Mouse (Mus musculus) midbrain, postnatal 0 days (tissue): ENCODE results near the gene Sox5. TPM values are rescaled to one million over a fixed set of nuclear protein-coding genes. Genes with fewer than 3 reads are reported as not detected.

Source experiments
- ATAC-seq: fragments of 200-750 bp; cut with Nextera tagmentation; 2 replicates; pipeline ENCODE4 v1.8.0; 2017; ENCODE audit warnings: moderate number of reproducible peaks, mild to moderate bottlenecking, moderate TSS enrichment, moderate library complexity; ENCODE audit not compliant: low FRiP score
- DNase-seq: peaks from one replicate; pipeline ENCODE4 v3.0.0-alpha.2; 2015; ENCODE audit warnings: low spot score
- H3K27ac ChIP-seq: fragments of 300-500 bp; sonication (generic); 2 replicates; pipeline ENCODE4 v1.5.1; 2014; ENCODE audit warnings: low read depth, mild to moderate bottlenecking, low read length, mixed read lengths
- H3K27me3 ChIP-seq: fragments of 300-500 bp; sonication (generic); 2 replicates; pipeline ENCODE4 v1.6.1; 2014; ENCODE audit warnings: low read length, control low read depth, mixed read lengths; ENCODE audit not compliant: insufficient read depth
- H3K36me3 ChIP-seq: fragments of 300-500 bp; sonication (generic); 2 replicates; pipeline ENCODE4 v1.6.1; 2014; ENCODE audit warnings: low read length, control low read depth, mixed read lengths; ENCODE audit not compliant: insufficient read depth
- H3K4me1 ChIP-seq: fragments of 300-500 bp; sonication (generic); 2 replicates; pipeline ENCODE4 v1.6.1; 2014; ENCODE audit warnings: mild to moderate bottlenecking, control low read depth, antibody characterized with exemption, low read length, mixed read lengths; ENCODE audit not compliant: insufficient read depth
- H3K4me2 ChIP-seq: fragments of 300-500 bp; sonication (generic); 2 replicates; pipeline ENCODE4 v1.6.1; 2014; ENCODE audit warnings: low read depth, mild to moderate bottlenecking, low read length, mixed read lengths; ENCODE audit not compliant: poor library complexity, severe bottlenecking
- H3K4me3 ChIP-seq: fragments of 300-500 bp; sonication (generic); 2 replicates; pipeline ENCODE4 v1.5.1; 2014; ENCODE audit warnings: low read depth, mild to moderate bottlenecking, low read length, moderate library complexity
- H3K9ac ChIP-seq: fragments of 300-500 bp; sonication (generic); replicated peaks from 2 replicates; pipeline ENCODE4 v1.6.1; 2014; ENCODE audit warnings: mild to moderate bottlenecking, low read length, moderate library complexity, mixed read lengths; ENCODE audit not compliant: poor library complexity, severe bottlenecking
- H3K9me3 ChIP-seq: fragments of 300-500 bp; sonication (generic); 2 replicates; pipeline ENCODE4 v1.6.1; 2016; ENCODE audit warnings: low read length, control low read depth
- CTCF ChIP-seq: IDR thresholded peaks from 2 replicates; pipeline ENCODE4 v1.5.1; 2016; ENCODE audit warnings: antibody characterized with exemption, mild to moderate bottlenecking
- WGBS: fragments of 180-500 bp; shearing (Covaris S2); extraction: QIAGEN DNeasy Blood & Tissue Kit; methylation state at CpG from one replicate; pipeline ENCODE4 v1.1.7; 2014; 5-methylcytosine and 5-hydroxymethylcytosine counted together
- polyA plus RNA-seq: library from polyadenylated mRNA; unstranded; fragments of >200 nt; fragmentation: Nextera tagmentation; extraction: Ambion mirVana; gene quantifications from 2 replicates; pipeline ENCODE4 v1.2.1, GENCODE M21; 2015
- total RNA-seq: library from RNA; depleted of rRNA; stranded (reverse); fragments of >200 nt; gene quantifications from 2 replicates; pipeline ENCODE4 v1.2.3, GENCODE M21; 2014

Gene Sox5
- total and polyA plus RNA-seq, 2 experiments from 2014 or later, result 11.3 to 25.0 TPM

DNA sequence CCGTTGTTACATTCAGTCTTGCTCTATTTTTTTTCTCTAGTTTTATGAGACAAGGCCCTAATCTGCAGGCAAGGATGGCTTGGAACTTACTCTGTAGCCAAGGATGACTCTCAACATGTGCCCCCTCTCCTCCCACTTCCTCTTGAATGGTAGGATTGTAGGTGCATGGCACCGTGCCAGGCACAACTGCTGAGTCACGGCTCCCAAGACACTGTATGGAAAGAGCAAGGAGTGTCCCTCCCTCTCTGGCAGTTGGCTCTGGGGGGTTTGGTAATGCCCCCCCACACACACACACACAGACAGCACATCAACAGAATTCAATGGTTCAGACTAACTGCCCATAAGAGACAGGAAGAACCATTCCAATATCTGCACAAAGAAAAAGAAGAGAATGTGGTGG, 693.5 kb downstream of the Sox5 start:
- Histone ChIP-seq H3K4me2 (no peak overlapping the region), H3K9me3 (no peaks in the 10 kb centered on the region), H3K27ac (no peak overlapping the region), H3K36me3 (no peaks in the 10 kb centered on the region), H3K4me1 (no peaks in the 10 kb centered on the region), H3K9ac (no peak overlapping the region), H3K4me3 (no peak overlapping the region), H3K27me3 (no peaks in the 10 kb centered on the region)
- DNase-seq (no peak), ATAC-seq (no peak)
- TF ChIP-seq CTCF, result no peak
- WGBS, result 69% methylated on average over 3 of the region's 3 CpGs

DNA sequence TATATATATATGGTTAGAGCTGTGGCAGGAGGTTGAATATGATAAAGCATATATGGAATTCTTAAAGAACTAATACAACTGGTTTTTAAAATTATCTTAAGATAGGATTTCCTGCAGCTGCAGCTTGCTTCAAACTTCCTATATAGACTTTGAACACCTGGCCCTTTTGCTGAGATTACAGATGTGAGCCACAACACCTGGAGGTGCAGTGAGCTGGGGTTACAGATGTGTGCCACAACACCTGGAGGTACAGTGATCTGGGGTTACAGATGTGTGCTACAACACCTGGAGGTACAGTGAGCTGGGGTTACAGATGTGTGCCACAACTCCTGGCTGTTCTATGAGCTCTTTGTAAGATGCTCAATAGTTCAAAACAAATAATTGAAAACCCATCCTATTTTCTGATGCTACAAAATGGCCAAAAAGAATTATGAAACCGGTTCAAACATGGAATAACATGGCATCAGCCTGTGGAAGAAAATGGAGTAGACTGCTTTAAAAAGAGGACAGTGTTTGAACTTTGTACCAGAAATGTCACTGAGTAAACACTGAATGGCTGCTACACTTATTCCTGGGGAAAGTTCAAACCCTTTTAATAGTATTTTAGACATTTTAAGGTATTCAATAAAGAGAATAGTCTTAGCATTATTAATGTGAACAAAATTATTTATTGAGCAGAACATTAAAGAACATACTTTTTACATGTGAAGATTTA, 695.5 kb downstream of the Sox5 start:
- no peak for ATAC-seq
- Histone ChIP-seq H3K36me3 (no peaks in the 10 kb centered on the region), H3K4me2 (no peak overlapping the region), H3K27ac (no peak overlapping the region), H3K27me3 (no peaks in the 10 kb centered on the region), H3K4me3 (no peak overlapping the region), H3K4me1 (no peaks in the 10 kb centered on the region), H3K9me3 (no peaks in the 10 kb centered on the region), H3K9ac (no peak overlapping the region)
- TF ChIP-seq CTCF, result no peak
- 85% methylated on average over 1 of the region's 1 CpGs for WGBS
- no peak for DNase-seq

DNA sequence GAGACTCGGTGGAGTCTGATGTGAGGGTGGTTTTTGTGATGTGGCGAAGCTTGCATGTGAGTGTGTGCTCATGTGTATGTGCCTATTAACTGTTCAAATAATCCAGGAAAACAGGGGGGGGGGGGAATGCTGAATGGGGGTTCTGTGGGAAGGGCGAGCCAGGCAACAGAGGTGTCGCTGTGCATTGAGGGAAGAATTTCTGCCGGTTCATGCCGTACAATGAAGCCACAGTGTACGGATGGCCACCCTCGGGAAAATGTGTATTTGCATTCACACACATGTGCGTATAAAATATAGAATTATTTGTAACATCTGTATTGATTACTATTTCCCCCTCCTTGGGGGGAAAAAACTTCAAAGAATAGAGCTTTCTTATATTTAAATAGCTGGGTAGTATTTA, 699.5 kb downstream of the Sox5 start:
- no peak for DNase-seq
- no peak for ATAC-seq
- Histone ChIP-seq H3K36me3 (no peaks in the 10 kb centered on the region), H3K4me1 (no peaks in the 10 kb centered on the region), H3K27ac (no peak overlapping the region), H3K27me3 (no peaks in the 10 kb centered on the region), H3K4me3 (no peak overlapping the region), H3K9me3 (no peaks in the 10 kb centered on the region), H3K4me2 (no peak overlapping the region), H3K9ac (no peak overlapping the region)
- WGBS, result 81% methylated on average over 9 of the region's 9 CpGs
- no peak for TF ChIP-seq CTCF

DNA sequence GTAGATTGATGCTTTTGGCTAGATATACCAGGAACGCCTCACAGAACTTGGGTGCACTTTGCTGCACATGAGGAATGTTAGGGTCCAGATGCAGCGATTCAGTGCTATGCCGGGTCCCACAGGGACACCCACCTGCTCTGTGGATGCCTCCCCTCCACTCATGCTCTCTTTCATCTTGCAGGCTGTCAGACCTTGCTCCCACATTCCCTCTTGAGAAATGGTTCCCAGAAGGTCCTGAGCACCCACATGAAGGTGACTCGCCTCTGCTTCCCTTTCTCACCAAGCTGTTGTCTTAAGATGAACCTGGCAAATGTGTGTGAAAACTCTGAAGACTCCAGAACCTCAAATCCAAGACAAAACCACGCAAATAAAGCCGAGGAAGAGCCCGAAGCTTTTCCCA, 704.0 kb downstream of the Sox5 start:
- no peak for TF ChIP-seq CTCF
- no peak overlapping the region for H3K4me2 ChIP-seq
- H3K36me3 ChIP-seq, result no peaks in the 10 kb centered on the region
- H3K4me3 ChIP-seq, result no peak overlapping the region
- H3K27me3 ChIP-seq, result no peaks in the 10 kb centered on the region
- no peak overlapping the region for H3K9ac ChIP-seq
- DNase-seq, result no peak
- H3K9me3 ChIP-seq, result no peaks in the 10 kb centered on the region
- 94% methylated on average over 7 of the region's 7 CpGs for whole genome bisulfite sequencing
- H3K4me1 ChIP-seq, result no peaks in the 10 kb centered on the region
- no peak overlapping the region for H3K27ac ChIP-seq
- ATAC-seq, result no peak

DNA sequence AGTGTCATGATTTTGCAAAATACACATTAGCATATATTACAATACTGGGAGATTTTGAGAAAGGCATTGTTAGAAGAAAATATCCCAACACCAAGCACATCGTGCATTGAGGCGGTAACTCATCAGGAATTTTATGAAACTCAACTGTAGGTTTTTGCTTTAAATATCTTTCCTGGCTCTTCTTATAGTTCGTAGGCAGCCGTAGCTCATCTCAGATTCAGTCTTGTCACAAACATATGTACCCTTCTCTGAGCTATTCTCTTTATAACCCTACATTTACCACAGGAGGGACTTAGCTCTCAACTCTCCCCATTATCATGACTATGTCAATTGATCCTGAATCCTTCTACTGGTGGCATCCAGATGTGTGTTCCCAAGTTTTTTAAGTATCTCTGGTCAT, 705.4 kb downstream of the Sox5 start:
- Histone ChIP-seq H3K36me3 (no peaks in the 10 kb centered on the region), H3K27ac (no peak overlapping the region), H3K4me2 (no peak overlapping the region), H3K4me1 (no peaks in the 10 kb centered on the region), H3K9ac (no peak overlapping the region), H3K27me3 (no peaks in the 10 kb centered on the region), H3K4me3 (no peak overlapping the region), H3K9me3 (no peaks in the 10 kb centered on the region)
- 92% methylated on average over 4 of the region's 4 CpGs for WGBS
- no peak for DNase-seq
- TF ChIP-seq CTCF, result no peak
- no peak for ATAC-seq

DNA sequence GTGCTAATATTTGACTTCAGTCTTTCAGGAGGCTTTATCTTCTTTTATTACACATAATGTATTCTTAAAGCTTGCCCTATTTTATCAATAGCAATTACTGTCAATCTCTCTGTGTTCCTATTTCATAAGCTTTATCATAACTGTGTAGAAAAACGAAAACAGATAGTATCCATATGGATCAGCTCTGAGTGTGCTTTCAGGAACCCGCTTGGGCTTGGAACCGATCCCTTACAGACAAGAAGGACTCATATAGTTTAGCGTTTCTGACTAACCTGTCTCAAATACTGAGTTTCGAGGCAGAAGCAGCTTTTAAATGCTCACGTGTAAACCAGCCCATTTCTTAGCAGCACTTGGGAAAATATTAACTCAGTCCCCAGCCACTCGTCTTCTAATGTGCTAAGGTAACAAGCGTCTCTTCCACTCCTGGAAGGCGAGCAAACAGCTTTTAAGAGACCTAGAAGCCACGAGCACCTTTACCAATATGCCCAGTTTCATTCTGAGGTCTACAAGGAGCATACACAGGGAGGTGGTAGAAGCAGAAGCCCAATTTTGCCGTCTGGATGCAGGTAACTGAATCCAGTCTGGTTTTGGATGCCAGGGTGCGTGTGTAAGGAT, 706.3 kb downstream of the Sox5 start:
- Histone ChIP-seq H3K4me3 (no peak overlapping the region), H3K27ac (no peak overlapping the region), H3K4me2 (no peak overlapping the region), H3K9me3 (no peaks in the 10 kb centered on the region), H3K9ac (no peak overlapping the region), H3K27me3 (no peaks in the 10 kb centered on the region), H3K4me1 (no peaks in the 10 kb centered on the region), H3K36me3 (no peaks in the 10 kb centered on the region)
- 91% methylated on average over 12 of the region's 12 CpGs for WGBS
- no peak for TF ChIP-seq CTCF
- DNase-seq (no peak), ATAC-seq (no peak)
